Mouse (Mus musculus): Measurements from ENCODE around the gene Cyth1.

- TF ChIP-seq CTCF (IDR thresholded peaks at IDR 0.05) (no peak), POLR2A (IDR thresholded peaks at IDR 0.05; ENCODE audit: insufficient read depth, low read depth, low read length) (no peak)
Observed at GRCm38 (mm10) chr11:118243627-118244261, 4.6 kb downstream of the Cyth1 start.
